Mouse (Mus musculus) limb, embryonic 12.5 days (tissue): ENCODE measurements at regions not wholly inside any gene's neighbourhood (a gene's known extent, or its start where the extent isn't known, plus 50 kb on each side); places are given as distances from the start of the nearest gene placed in this dataset.

Experiments used
- ATAC-seq: fragments of 200-750 bp; cut with Nextera tagmentation; 2 replicates; pipeline ENCODE4 v1.8.0; 2017; ENCODE audit warnings: low read depth, moderate TSS enrichment; ENCODE audit not compliant: insufficient number of reproducible peaks, insufficient read depth, low FRiP score, low TSS enrichment
- H3K27ac ChIP-seq: fragments of 300-500 bp; sonication (generic); 2 replicates; pipeline ENCODE4 v1.5.1; 2016; ENCODE audit warnings: mild to moderate bottlenecking, moderate library complexity
- H3K27me3 ChIP-seq: fragments of 300-500 bp; sonication (generic); 2 replicates; pipeline ENCODE4 v1.6.1; 2016; ENCODE audit warnings: mild to moderate bottlenecking, moderate library complexity
- H3K36me3 ChIP-seq: fragments of 300-500 bp; sonication (generic); 2 replicates; pipeline ENCODE4 v1.6.1; 2016; ENCODE audit warnings: mild to moderate bottlenecking, moderate library complexity
- H3K4me1 ChIP-seq: fragments of 300-500 bp; sonication (generic); replicated peaks from 2 replicates; pipeline ENCODE4 v1.6.1; 2016
- H3K4me2 ChIP-seq: fragments of 300-500 bp; sonication (generic); 2 replicates; pipeline ENCODE4 v1.6.1; 2016; ENCODE audit warnings: mild to moderate bottlenecking, moderate library complexity
- H3K4me3 ChIP-seq: fragments of 300-500 bp; sonication (generic); replicated peaks from 2 replicates; pipeline ENCODE4 v1.5.1; 2016; ENCODE audit warnings: mild to moderate bottlenecking
- H3K9ac ChIP-seq: fragments of 300-500 bp; sonication (generic); replicated peaks from 2 replicates; pipeline ENCODE4 v1.6.1; 2016; ENCODE audit warnings: mild to moderate bottlenecking, moderate library complexity
- H3K9me3 ChIP-seq: fragments of 300-500 bp; sonication (generic); 2 replicates; pipeline ENCODE4 v1.6.1; 2016; ENCODE audit warnings: mild to moderate bottlenecking, moderate library complexity
- WGBS: fragments of 180-500 bp; shearing (Covaris S2); methylation state at CpG from one replicate; pipeline ENCODE4 v1.1.7; 2016; 5-methylcytosine and 5-hydroxymethylcytosine counted together

DNA sequence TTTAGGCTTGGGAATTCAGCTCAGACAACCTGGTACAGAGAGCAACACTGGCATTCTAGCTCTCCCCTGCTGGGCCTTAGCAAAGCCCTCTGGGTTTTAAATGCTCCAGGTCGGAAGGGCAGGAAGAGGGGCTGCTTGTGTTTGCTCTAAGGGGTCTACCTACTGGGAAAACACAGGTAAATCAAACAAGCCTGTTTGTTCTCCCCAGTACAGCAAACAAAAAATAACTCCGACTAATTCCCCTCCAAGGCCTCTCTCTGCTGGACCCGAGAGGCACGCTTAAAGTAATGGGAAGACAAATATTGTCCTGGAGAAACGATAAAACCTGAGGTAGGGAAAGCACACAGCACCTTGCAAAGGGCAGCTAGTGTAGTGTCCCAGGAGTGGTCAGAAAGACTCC lies 118.4 kb downstream of the Rplp1 start:
- Histone ChIP-seq H3K9ac (no peak overlapping the region), H3K4me1 (no peaks in the 10 kb centered on the region), H3K4me2 (no peak overlapping the region), H3K9me3 (no peaks in the 10 kb centered on the region; the same call in 1 of the 2 replicates), H3K27ac (no peak overlapping the region), H3K27me3 (no peaks in the 10 kb centered on the region), H3K36me3 (no peaks in the 10 kb centered on the region), H3K4me3 (no peak overlapping the region)
- ATAC-seq, result no peak
- 71% methylated on average over 5 of the region's 5 CpGs for WGBS

DNA sequence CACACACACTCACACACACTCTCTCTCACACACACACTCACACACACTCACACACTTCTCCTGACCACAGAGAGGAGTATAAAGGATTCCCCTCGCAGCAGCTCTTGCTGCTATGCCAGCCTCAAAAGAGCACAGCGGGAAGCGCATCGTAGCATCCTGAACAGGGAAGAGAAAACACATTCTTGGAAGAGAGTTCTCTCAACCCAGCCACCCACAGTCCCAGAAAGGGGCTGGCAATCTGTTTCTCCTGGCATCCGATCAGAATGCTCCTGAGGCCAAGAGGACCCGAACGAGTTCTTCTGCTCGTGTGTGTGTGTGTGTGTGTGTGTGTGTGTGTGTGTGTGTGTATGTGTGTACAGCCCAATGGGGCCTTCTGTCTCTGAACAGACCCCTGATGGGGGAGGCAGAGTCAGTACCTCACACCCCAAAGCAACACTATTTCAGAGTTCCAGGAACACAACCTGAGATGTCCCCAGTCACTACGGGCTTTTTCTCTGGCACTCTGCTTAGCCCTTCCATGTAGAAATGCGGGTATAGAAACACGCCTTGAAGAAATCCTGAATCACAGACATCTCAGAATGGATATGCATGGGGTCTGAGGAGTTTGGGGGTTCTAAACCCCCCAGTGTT lies 122.8 kb downstream of the Rplp1 start:
- H3K36me3 ChIP-seq, result no peaks in the 10 kb centered on the region
- no peaks in the 10 kb centered on the region; the same call in 1 of the 2 replicates for H3K9me3 ChIP-seq
- H3K9ac ChIP-seq, result no peak overlapping the region
- peaks cover 7% of the 10 kb centered on the region for H3K27me3 ChIP-seq
- whole genome bisulfite sequencing, result 84% methylated on average over 11 of the region's 11 CpGs
- H3K27ac ChIP-seq, result no peak overlapping the region
- H3K4me1 ChIP-seq, result peaks cover 18% of the 10 kb centered on the region
- no peak for ATAC-seq
- no peak overlapping the region for H3K4me2 ChIP-seq
- H3K4me3 ChIP-seq, result no peak overlapping the region

- Histone ChIP-seq H3K27ac (no peak overlapping the region), H3K9me3 (no peaks in the 10 kb centered on the region; the same call in 1 of the 2 replicates), H3K27me3 (peaks cover 7% of the 10 kb centered on the region), H3K36me3 (no peaks in the 10 kb centered on the region), H3K4me2 (no peak overlapping the region), H3K4me1 (peaks cover 18% of the 10 kb centered on the region), H3K4me3 (no peak overlapping the region), H3K9ac (no peak overlapping the region)
- WGBS, result 91% methylated on average over 2 of the region's 2 CpGs
- ATAC-seq, result no peak
Observed at GRCm38 (mm10) chr9:61790849-61791248, 123.5 kb downstream of the Rplp1 start.

DNA sequence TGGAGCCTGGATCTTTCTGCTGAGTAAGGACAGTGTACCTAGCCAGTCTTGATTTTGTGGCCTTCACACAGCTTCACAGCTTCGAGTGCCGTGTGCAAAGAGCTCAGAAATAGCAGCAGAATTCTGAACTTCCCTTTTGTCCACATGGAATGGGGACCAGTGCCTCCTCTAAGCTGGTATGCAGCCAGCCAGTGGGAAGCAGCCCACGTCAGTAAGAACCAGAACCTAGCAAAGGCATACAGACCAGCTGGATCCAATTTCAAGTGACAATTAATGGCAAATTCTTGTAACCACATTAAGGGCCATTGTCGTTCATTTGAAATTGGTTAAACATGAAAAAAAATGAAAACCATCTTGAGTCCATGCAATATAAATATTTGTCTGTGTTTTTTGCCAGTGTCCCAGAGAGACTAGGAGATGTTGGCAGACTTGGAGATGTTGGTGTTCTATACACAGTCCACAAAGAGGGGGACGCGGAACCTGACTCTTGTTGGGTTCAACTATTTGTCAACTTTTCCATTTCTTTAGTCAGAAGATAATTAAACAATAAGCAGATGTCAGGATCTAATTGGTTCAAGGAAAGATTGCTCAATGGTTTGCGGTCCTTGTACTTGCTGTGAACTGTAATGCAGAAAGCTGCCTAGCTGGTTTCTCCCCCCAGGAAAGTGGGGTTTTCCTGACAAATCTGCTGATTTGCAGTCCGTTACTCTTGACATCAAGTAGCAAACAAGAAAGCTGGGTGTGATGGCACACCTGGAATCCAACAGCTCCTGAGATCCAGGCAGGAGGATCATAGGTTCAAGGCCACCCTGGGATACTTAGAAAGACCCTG lies 125.1 kb downstream of the Rplp1 start:
- 48% methylated on average over 8 of the region's 8 CpGs for WGBS
- Histone ChIP-seq H3K4me1 (peaks cover 18% of the 10 kb centered on the region), H3K27ac (no peak overlapping the region; the same call in 1 of the 2 replicates), H3K4me2 (no peak overlapping the region), H3K9me3 (no peaks in the 10 kb centered on the region; the same call in 1 of the 2 replicates), H3K4me3 (no peak overlapping the region), H3K9ac (no peak overlapping the region), H3K36me3 (no peaks in the 10 kb centered on the region), H3K27me3 (peaks cover 10% of the 10 kb centered on the region)
- no peak for ATAC-seq

DNA sequence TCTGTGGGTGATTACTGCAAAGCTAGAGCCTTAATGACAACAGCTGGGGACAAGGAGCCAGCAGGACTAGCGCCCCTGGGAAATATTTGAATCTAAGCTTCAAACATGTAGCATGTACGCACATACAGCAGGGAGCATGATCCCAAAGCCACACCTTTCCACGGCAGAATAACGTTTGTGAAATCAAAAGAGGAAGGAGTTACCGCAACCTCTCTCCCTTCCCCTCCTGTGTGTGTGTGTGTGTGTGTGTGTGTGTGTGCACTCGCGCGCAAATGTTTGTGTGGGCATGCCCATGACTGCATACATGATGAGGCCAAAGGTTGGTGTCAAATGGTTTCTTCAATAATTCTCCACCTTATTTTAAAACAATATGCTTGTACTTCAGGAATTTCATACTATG lies 132.9 kb downstream of the Rplp1 start:
- Histone ChIP-seq H3K4me2 (no peak overlapping the region), H3K4me1 (no peaks in the 10 kb centered on the region), H3K9me3 (no peaks in the 10 kb centered on the region), H3K27me3 (peaks cover 7% of the 10 kb centered on the region; the same call in 1 of the 2 replicates), H3K27ac (no peak overlapping the region), H3K36me3 (no peaks in the 10 kb centered on the region), H3K4me3 (no peak overlapping the region), H3K9ac (no peak overlapping the region)
- ATAC-seq, result no peak
- WGBS, result 84% methylated on average over 8 of the region's 8 CpGs

- peaks cover 7% of the 10 kb centered on the region; the same call in 1 of the 2 replicates for H3K27me3 ChIP-seq
- H3K9me3 ChIP-seq, result no peaks in the 10 kb centered on the region
- H3K4me3 ChIP-seq, result no peak overlapping the region
- no peak overlapping the region for H3K27ac ChIP-seq
- H3K9ac ChIP-seq, result no peak overlapping the region
- H3K36me3 ChIP-seq, result no peaks in the 10 kb centered on the region
- no peak for ATAC-seq
- no peaks in the 10 kb centered on the region for H3K4me1 ChIP-seq
- 87% methylated on average over 9 of the region's 9 CpGs for WGBS
- H3K4me2 ChIP-seq, result no peak overlapping the region
Observed at GRCm38 (mm10) chr9:61780186-61780939, 134.0 kb downstream of the Rplp1 start.

DNA sequence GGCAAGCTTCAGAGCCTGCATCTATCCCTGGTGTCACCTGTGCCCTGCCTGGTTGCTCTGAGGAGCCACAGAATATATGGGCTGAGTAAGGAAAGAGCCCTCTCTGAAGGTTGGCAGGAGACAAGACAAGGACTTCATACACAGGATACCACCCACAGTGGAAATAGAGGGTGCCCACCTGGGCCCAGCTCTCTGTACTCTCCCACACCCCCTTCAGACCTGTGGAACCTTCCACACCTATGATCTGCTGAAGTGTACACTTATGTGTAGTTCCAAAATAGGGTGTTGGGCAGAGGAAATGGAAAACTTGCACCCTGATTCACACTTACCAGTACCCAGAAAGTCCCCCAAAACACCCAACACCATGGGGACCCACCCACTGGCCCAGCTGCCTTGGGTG lies 135.2 kb downstream of the Rplp1 start:
- H3K9me3 ChIP-seq, result no peaks in the 10 kb centered on the region
- no peak for ATAC-seq
- no peak overlapping the region for H3K9ac ChIP-seq
- no peaks in the 10 kb centered on the region for H3K36me3 ChIP-seq
- H3K4me1 ChIP-seq, result no peaks in the 10 kb centered on the region
- H3K4me3 ChIP-seq, result no peak overlapping the region
- H3K27me3 ChIP-seq, result peaks cover 4% of the 10 kb centered on the region; the same call in 1 of the 2 replicates
- H3K4me2 ChIP-seq, result no peak overlapping the region
- no peak overlapping the region for H3K27ac ChIP-seq

GRCm38 (mm10) chr9:61776446-61776845 lies 137.9 kb downstream of the Rplp1 start:
- H3K4me3 ChIP-seq, result no peak overlapping the region
- no peak overlapping the region for H3K27ac ChIP-seq
- no peak overlapping the region for H3K9ac ChIP-seq
- H3K4me1 ChIP-seq, result no peaks in the 10 kb centered on the region
- H3K27me3 ChIP-seq, result 0 out of 2 replicates have a peak, but pooled peaks cover 4% of the 10 kb centered on the region
- no peaks in the 10 kb centered on the region for H3K36me3 ChIP-seq
- no peak for ATAC-seq
- no peaks in the 10 kb centered on the region for H3K9me3 ChIP-seq
- H3K4me2 ChIP-seq, result no peak overlapping the region
- WGBS, result 87% methylated on average over 2 of the region's 2 CpGs

GRCm38 (mm10) chr9:61770207-61770955 lies 144.0 kb downstream of the Rplp1 start:
- H3K9ac ChIP-seq, result no peak overlapping the region

DNA sequence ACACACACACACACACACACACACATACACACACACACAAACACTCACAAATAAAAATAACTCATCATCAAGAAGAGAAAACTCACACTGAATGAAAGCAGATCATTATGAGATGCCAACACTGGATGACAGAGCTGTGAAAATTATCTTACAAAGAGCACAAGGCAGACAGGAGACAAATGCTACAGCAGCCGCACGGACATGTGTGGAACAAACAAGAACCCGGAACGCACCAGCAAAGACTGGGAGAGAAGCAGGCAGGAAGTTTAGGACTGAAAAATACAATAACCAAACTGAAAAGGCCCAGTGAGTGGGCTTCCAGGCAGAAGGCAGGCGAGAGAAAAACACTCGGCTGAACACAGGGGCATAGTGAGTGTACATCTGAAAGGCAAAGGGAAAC lies 148.2 kb downstream of the Rplp1 start:
- no peak for ATAC-seq
- WGBS, result 90% methylated on average over 6 of the region's 6 CpGs
- Histone ChIP-seq H3K27me3 (peaks cover 18% of the 10 kb centered on the region), H3K4me2 (no peak overlapping the region), H3K9ac (no peak overlapping the region), H3K4me1 (no peaks in the 10 kb centered on the region), H3K9me3 (no peaks in the 10 kb centered on the region), H3K4me3 (no peak overlapping the region), H3K27ac (no peak overlapping the region), H3K36me3 (no peaks in the 10 kb centered on the region)

More at GRCm38 (mm10) chr9:61770207-61770955, 144.0 kb downstream of the Rplp1 start:
- Histone ChIP-seq H3K4me2 (no peak overlapping the region), H3K4me1 (no peaks in the 10 kb centered on the region), H3K9me3 (no peaks in the 10 kb centered on the region), H3K36me3 (no peaks in the 10 kb centered on the region), H3K27ac (no peak overlapping the region), H3K4me3 (no peak overlapping the region), H3K27me3 (peaks cover 18% of the 10 kb centered on the region)
- 55% methylated on average over 17 of the region's 17 CpGs for WGBS
- ATAC-seq, result no peak
